ENCODE assay signal across 19 mouse cellular contexts in genomic region chr5:114976935-114977334, GRCm38 (mm10). TPM values are rescaled to one million over a fixed set of nuclear protein-coding genes. Genes with fewer than 3 reads are reported as not detected.
"Had no signal": no experiment of that assay in that cellular context is flagged by ENCODE, and none has a peak within 500 bp of the region (broad histone marks: within the 10 kb centered on the region; RNA-seq: fewer than 3 reads in every experiment).

No protein-coding gene starts in this region.

- H3K27ac ChIP-seq: neural tube, embryonic 12.5 days; neural tube, embryonic 13.5 days; neural tube, embryonic 15.5 days; stomach, embryonic 15.5 days; stomach, postnatal 0 days had no signal

- H3K9ac ChIP-seq: neural tube, embryonic 12.5 days; neural tube, embryonic 13.5 days; neural tube, embryonic 15.5 days; stomach, embryonic 15.5 days had no signal

- H3K4me3 ChIP-seq: neural tube, embryonic 12.5 days; neural tube, embryonic 13.5 days; neural tube, embryonic 15.5 days; stomach, embryonic 15.5 days had no signal

- H3K36me3 ChIP-seq: neural tube, embryonic 12.5 days; neural tube, embryonic 13.5 days; neural tube, embryonic 15.5 days; stomach, embryonic 15.5 days had no signal

- DNase-seq: retina, postnatal 1 day; right cerebral cortex, adult 18-20 months; right cerebral cortex, postnatal 14 days; right cerebral cortex, postnatal 25 days; right cerebral cortex, postnatal 4 days; spleen, adult 18-20 months; thymus, adult 18-20 months; thymus, adult 2 months; thymus, postnatal 14 days; thymus, postnatal 25 days; thymus, postnatal 36 days; thymus, postnatal 4 days had no signal

- H3K9me3 ChIP-seq: neural tube, embryonic 12.5 days; neural tube, embryonic 13.5 days; neural tube, embryonic 15.5 days; stomach, embryonic 15.5 days had no signal

- H3K27me3 ChIP-seq: stomach, embryonic 15.5 days had no signal

- H3K4me2 ChIP-seq: neural tube, embryonic 12.5 days; neural tube, embryonic 13.5 days; neural tube, embryonic 15.5 days; stomach, embryonic 15.5 days had no signal

RNA-seq across cellular contexts. Expression of gene Hnf1a, which starts 6.0 kb away (rescaled TPM):
- total RNA-seq: neutrophil, adult 5-6 weeks had no signal
- polyA plus RNA-seq: neural tube, embryonic 11.5 days had no signal
